13 mouse cellular contexts compared by ENCODE assay signal in genomic region chr5:133156115-133156857, GRCm38 (mm10).
A peak's percentile ranks its signal among the peaks of the same experiment; 100 is the strongest.
DNase-seq lines count a peak whose midpoint lies in the region; ATAC-seq and TF ChIP-seq lines count a peak whose summit lies in the region.
"Had no signal": no experiment of that assay in that cellular context is flagged by ENCODE, and none has a peak within 500 bp of the region (broad histone marks: within the 10 kb centered on the region; RNA-seq: fewer than 3 reads in every experiment).

No protein-coding gene starts in this region.

- no peak for TF ChIP-seq CTCF in kidney, adult 2 months (conservative IDR thresholded peaks at IDR 0.05; ENCODE audit: insufficient read depth, insufficient read length, low read depth, low read length)

- 11% methylated on average over 5 of the region's 5 CpGs for WGBS in forebrain, embryonic 13.5 days
- 73% methylated on average over 5 of the region's 5 CpGs for WGBS in forebrain, embryonic 10.5 days
- 23% methylated on average over 5 of the region's 5 CpGs for WGBS in midbrain, embryonic 14.5 days
- 44% methylated on average over 5 of the region's 5 CpGs for whole genome bisulfite sequencing in kidney, adult 2 months

- no peaks in the 10 kb centered on the region for H3K27me3 ChIP-seq in forebrain, embryonic 13.5 days
- H3K27me3 ChIP-seq in forebrain, embryonic 10.5 days (ENCODE audit: poor library complexity, severe bottlenecking), result no peaks in the 10 kb centered on the region
- H3K27me3 ChIP-seq in midbrain, embryonic 14.5 days (ENCODE audit: control insufficient read depth, insufficient read depth, low read length), result no peaks in the 10 kb centered on the region
- H3K27me3 ChIP-seq in kidney, adult 2 months (replicated peaks; ENCODE audit: control insufficient read depth, insufficient read depth, low read length), result 0 out of 2 replicates have a peak, but pooled peaks cover 1% of the 10 kb centered on the region

- DNase-seq in forebrain, embryonic 10.5 days (ENCODE audit: extremely low spot score, low spot score), result no peak
- DNase-seq in cerebellum, postnatal 25 days, result peak; percentile 19 to 28
- DNase-seq in layer of hippocampus, adult 18-20 months (ENCODE audit: low spot score in 2 of 2), result peak; percentile 34 to 67
- peak; percentile 32 for DNase-seq in midbrain, embryonic 14.5 days
- DNase-seq in MN1 (ENCODE audit: low spot score), result no peak
- no peak for DNase-seq in kidney, adult 2 months
- no peak for DNase-seq in retina, postnatal 1 day
- DNase-seq: heart, postnatal 36 days; kidney, postnatal 4 days; lung, postnatal 4 days had no signal

- H3K27ac ChIP-seq in forebrain, embryonic 13.5 days, result peak overlapping the region; percentile 63
- no peak overlapping the region for H3K27ac ChIP-seq in forebrain, embryonic 10.5 days
- H3K27ac ChIP-seq in midbrain, embryonic 14.5 days (replicated peaks; ENCODE audit: low read depth, low read length), result no peak overlapping the region; the same call in 1 of the 2 replicates
- no peak overlapping the region for H3K27ac ChIP-seq in kidney, adult 2 months (ENCODE audit: insufficient read depth, low read depth, low read length)
- H3K27ac ChIP-seq: stomach, postnatal 0 days had no signal

- no peak overlapping the region for H3K4me2 ChIP-seq in forebrain, embryonic 13.5 days
- H3K4me2 ChIP-seq in midbrain, embryonic 14.5 days (ENCODE audit: low read length), result no peak overlapping the region

- no peak for TF ChIP-seq POLR2A in kidney, adult 2 months (IDR thresholded peaks at IDR 0.05; ENCODE audit: low read depth, low read length)

- H3K4me3 ChIP-seq in forebrain, embryonic 13.5 days, result no peak overlapping the region
- no peak overlapping the region for H3K4me3 ChIP-seq in forebrain, embryonic 10.5 days
- no peak overlapping the region for H3K4me3 ChIP-seq in midbrain, embryonic 14.5 days (replicated peaks; ENCODE audit: low read depth, low read length)
- no peak overlapping the region for H3K4me3 ChIP-seq in kidney, adult 2 months (ENCODE audit: insufficient read depth, low read depth, low read length)

- H3K9me3 ChIP-seq in forebrain, embryonic 13.5 days (replicated peaks), result peaks cover 5% of the 10 kb centered on the region
- peaks cover 3% of the 10 kb centered on the region; the same call in 1 of the 2 replicates for H3K9me3 ChIP-seq in forebrain, embryonic 10.5 days
- H3K9me3 ChIP-seq in midbrain, embryonic 14.5 days (ENCODE audit: control insufficient read depth, low read length), result no peaks in the 10 kb centered on the region

- no peaks in the 10 kb centered on the region for H3K36me3 ChIP-seq in forebrain, embryonic 13.5 days (ENCODE audit: poor library complexity, severe bottlenecking)
- H3K36me3 ChIP-seq in forebrain, embryonic 10.5 days (replicated peaks), result no peaks in the 10 kb centered on the region
- no peaks in the 10 kb centered on the region for H3K36me3 ChIP-seq in midbrain, embryonic 14.5 days (ENCODE audit: control insufficient read depth, insufficient read depth, low read length)
- H3K36me3 ChIP-seq in kidney, adult 2 months (ENCODE audit: control insufficient read depth, insufficient read depth, low read length), result no peaks in the 10 kb centered on the region

- H3K4me1 ChIP-seq in forebrain, embryonic 13.5 days, result peaks cover 14% of the 10 kb centered on the region
- H3K4me1 ChIP-seq in forebrain, embryonic 10.5 days, result peaks cover 10% of the 10 kb centered on the region
- no peaks in the 10 kb centered on the region for H3K4me1 ChIP-seq in midbrain, embryonic 14.5 days (ENCODE audit: control insufficient read depth, insufficient read depth, low read length)
- H3K4me1 ChIP-seq in kidney, adult 2 months (ENCODE audit: control insufficient read depth, insufficient read depth, low read length), result no peaks in the 10 kb centered on the region

- H3K9ac ChIP-seq in forebrain, embryonic 13.5 days, result no peak overlapping the region
- H3K9ac ChIP-seq in midbrain, embryonic 14.5 days (replicated peaks; ENCODE audit: low read length), result no peak overlapping the region

- ATAC-seq in forebrain, embryonic 13.5 days, result peak; percentile 91
- ATAC-seq in midbrain, embryonic 14.5 days (ENCODE audit: low FRiP score, low TSS enrichment), result no peak
- ATAC-seq: CD4-positive, CD25-positive, alpha-beta regulatory T cell, adult 4 months had no signal

Comparison
In these comparisons a context has a peak if more than half of its experiments do, and no peak if none do; other contexts are left out.
1. DNase-seq: peak in cerebellum, postnatal 25 days (2 of 2), layer of hippocampus, adult 18-20 months (2 of 2) and midbrain, embryonic 14.5 days (single experiment); none in forebrain, embryonic 10.5 days (single experiment), MN1 (single experiment), kidney, adult 2 months (single experiment) and retina, postnatal 1 day (single experiment).